31 mouse cellular contexts compared by ENCODE assay signal in genomic region chr13:115079996-115080585, GRCm38 (mm10). TPM values are rescaled to one million over a fixed set of nuclear protein-coding genes. Genes with fewer than 3 reads are reported as not detected.
A peak's percentile ranks its signal among the peaks of the same experiment; 100 is the strongest.
DNase-seq lines count a peak whose midpoint lies in the region; ATAC-seq lines count a peak whose summit lies in the region.
"Had no signal": no experiment of that assay in that cellular context is flagged by ENCODE, and none has a peak within 500 bp of the region (broad histone marks: within the 10 kb centered on the region; RNA-seq: fewer than 3 reads in every experiment).

No protein-coding gene starts in this region.

- no peak overlapping the region for H3K27ac ChIP-seq in kidney, embryonic 16.5 days (ENCODE audit: low read length)
- no peak overlapping the region for H3K27ac ChIP-seq in midbrain, embryonic 11.5 days (ENCODE audit: low read depth, low read length)
- H3K27ac ChIP-seq in midbrain, embryonic 16.5 days (ENCODE audit: low read length), result no peak overlapping the region
- H3K27ac ChIP-seq: embryonic facial prominence, embryonic 10.5 days; embryonic facial prominence, embryonic 15.5 days; heart, adult 2 months; heart, embryonic 13.5 days; hindbrain, embryonic 14.5 days; limb, embryonic 12.5 days; liver, embryonic 12.5 days; midbrain, embryonic 13.5 days; stomach, embryonic 15.5 days had no signal

- H3K4me1 ChIP-seq in kidney, embryonic 16.5 days (ENCODE audit: insufficient read depth, low read length), result peaks cover 10% of the 10 kb centered on the region; the same call in 1 of the 2 replicates
- no peaks in the 10 kb centered on the region for H3K4me1 ChIP-seq in midbrain, embryonic 11.5 days (ENCODE audit: control insufficient read depth, insufficient read depth, low read length)
- no peaks in the 10 kb centered on the region for H3K4me1 ChIP-seq in midbrain, embryonic 16.5 days (ENCODE audit: control insufficient read depth, insufficient read depth, low read length)
- H3K4me1 ChIP-seq: embryonic facial prominence, embryonic 10.5 days; embryonic facial prominence, embryonic 15.5 days; limb, embryonic 12.5 days; liver, embryonic 12.5 days; midbrain, embryonic 13.5 days had no signal

- WGBS in kidney, embryonic 16.5 days, result 86% methylated on average over 3 of the region's 3 CpGs
- WGBS in midbrain, embryonic 11.5 days, result 93% methylated on average over 3 of the region's 3 CpGs
- 98% methylated on average over 3 of the region's 3 CpGs for WGBS in midbrain, embryonic 16.5 days

- no peak overlapping the region for H3K9ac ChIP-seq in kidney, embryonic 16.5 days (replicated peaks; ENCODE audit: low read length)
- H3K9ac ChIP-seq in midbrain, embryonic 11.5 days (ENCODE audit: low read length), result no peak overlapping the region
- H3K9ac ChIP-seq in midbrain, embryonic 16.5 days (ENCODE audit: low read depth, low read length), result no peak overlapping the region
- H3K9ac ChIP-seq: embryonic facial prominence, embryonic 15.5 days; heart, embryonic 13.5 days; hindbrain, embryonic 14.5 days; limb, embryonic 12.5 days; liver, embryonic 12.5 days; liver, postnatal 0 days; midbrain, embryonic 13.5 days; stomach, embryonic 15.5 days had no signal

- H3K9me3 ChIP-seq in kidney, embryonic 16.5 days (ENCODE audit: low read length), result no peaks in the 10 kb centered on the region
- no peaks in the 10 kb centered on the region for H3K9me3 ChIP-seq in midbrain, embryonic 11.5 days (ENCODE audit: control insufficient read depth, low read length)
- no peaks in the 10 kb centered on the region for H3K9me3 ChIP-seq in midbrain, embryonic 16.5 days (replicated peaks; ENCODE audit: control insufficient read depth, low read length, poor library complexity, severe bottlenecking)
- H3K9me3 ChIP-seq: embryonic facial prominence, embryonic 10.5 days; embryonic facial prominence, embryonic 15.5 days; G1E; heart, embryonic 13.5 days; limb, embryonic 12.5 days; liver, embryonic 12.5 days; megakaryocyte, embryonic 14.5 days; midbrain, embryonic 13.5 days; stomach, embryonic 15.5 days had no signal

- no peaks in the 10 kb centered on the region for H3K36me3 ChIP-seq in kidney, embryonic 16.5 days (ENCODE audit: insufficient read depth, low read length)
- no peaks in the 10 kb centered on the region for H3K36me3 ChIP-seq in midbrain, embryonic 11.5 days (ENCODE audit: control insufficient read depth, insufficient read depth, low read length)
- H3K36me3 ChIP-seq in midbrain, embryonic 16.5 days (ENCODE audit: control insufficient read depth, insufficient read depth, low read length), result no peaks in the 10 kb centered on the region
- H3K36me3 ChIP-seq: embryonic facial prominence, embryonic 10.5 days; embryonic facial prominence, embryonic 15.5 days; G1E; limb, embryonic 12.5 days; stomach, embryonic 15.5 days had no signal

- H3K27me3 ChIP-seq in kidney, embryonic 16.5 days (ENCODE audit: insufficient read depth, low read length), result no peaks in the 10 kb centered on the region
- H3K27me3 ChIP-seq in midbrain, embryonic 11.5 days (ENCODE audit: control insufficient read depth, insufficient read depth, low read length), result no peaks in the 10 kb centered on the region
- no peaks in the 10 kb centered on the region for H3K27me3 ChIP-seq in midbrain, embryonic 16.5 days (ENCODE audit: control insufficient read depth, insufficient read depth, low read depth, low read length)
- H3K27me3 ChIP-seq: embryonic facial prominence, embryonic 15.5 days; heart, embryonic 13.5 days; limb, embryonic 12.5 days; liver, embryonic 12.5 days; megakaryocyte, embryonic 14.5 days; midbrain, embryonic 13.5 days; stomach, embryonic 15.5 days had no signal

- no peak overlapping the region for H3K4me3 ChIP-seq in kidney, embryonic 16.5 days (ENCODE audit: low read length)
- no peak overlapping the region for H3K4me3 ChIP-seq in midbrain, embryonic 11.5 days (ENCODE audit: low read depth, low read length)
- H3K4me3 ChIP-seq in midbrain, embryonic 16.5 days (ENCODE audit: low read depth, low read length), result no peak overlapping the region
- H3K4me3 ChIP-seq: embryonic facial prominence, embryonic 10.5 days; embryonic facial prominence, embryonic 15.5 days; heart, adult 2 months; heart, embryonic 13.5 days; limb, embryonic 12.5 days; liver, embryonic 12.5 days; megakaryocyte, embryonic 14.5 days; midbrain, embryonic 13.5 days; stomach, embryonic 15.5 days had no signal

- ATAC-seq in kidney, embryonic 16.5 days (ENCODE audit: low FRiP score, low TSS enrichment), result no peak
- ATAC-seq in midbrain, embryonic 11.5 days (ENCODE audit: low FRiP score), result no peak
- ATAC-seq in midbrain, embryonic 16.5 days, result no peak
- ATAC-seq: forebrain, embryonic 14.5 days; liver, embryonic 12.5 days; liver, postnatal 0 days; midbrain, embryonic 13.5 days had no signal

- DNase-seq in heart, adult 11 months, result peak; percentile 55
- DNase-seq in heart, adult 8-10 months (ENCODE audit: low spot score), result no peak
- DNase-seq in kidney, postnatal 4 days, result peak; percentile 32 to 53
- DNase-seq in midbrain, embryonic 11.5 days (ENCODE audit: low spot score, missing footprints), result peak; percentile 33
- peak; percentile 82 for DNase-seq in fibroblast of lung, adult 2 months (ENCODE audit: low read depth)
- no peak for DNase-seq in thymus, postnatal 36 days
- DNase-seq: adrenal gland, adult 2 months; adrenal gland, postnatal 36 days; cerebellum, adult 2 months; cerebellum, postnatal 25 days; gastrocnemius, postnatal 25 days; heart, adult 2 months; heart, postnatal 10 days; kidney, adult 11 months; layer of hippocampus, adult 9-11 months; liver, postnatal 0 days; lung, postnatal 4 days had no signal

- no peak overlapping the region for H3K4me2 ChIP-seq in kidney, embryonic 16.5 days (replicated peaks; ENCODE audit: low read depth, low read length)
- H3K4me2 ChIP-seq in midbrain, embryonic 11.5 days, result no peak overlapping the region
- H3K4me2 ChIP-seq in midbrain, embryonic 16.5 days (ENCODE audit: low read length), result no peak overlapping the region
- H3K4me2 ChIP-seq: embryonic facial prominence, embryonic 15.5 days; heart, embryonic 13.5 days; hindbrain, embryonic 14.5 days; limb, embryonic 12.5 days; liver, embryonic 12.5 days; midbrain, embryonic 13.5 days; stomach, embryonic 15.5 days had no signal

RNA-seq across cellular contexts. Expression of gene Pelo, which starts 9.9 kb away (rescaled TPM):
- 10 to 100 TPM; 14.1 to 19.2 (median 17.9) TPM for total RNA-seq in heart, adult 8-10 months (2022)
- 5.8 and 7.5 TPM in 2 replicates for polyA plus RNA-seq in kidney, embryonic 16.5 days (2015; fragmentation: Nextera tagmentation; extraction: Ambion mirVana)
- 6.7 and 7.4 TPM in 2 replicates for polyA plus RNA-seq in midbrain, embryonic 11.5 days (2014; fragmentation: Nextera tagmentation; extraction: Ambion mirVana)
- 4.6 and 5.2 TPM in 2 replicates for polyA plus RNA-seq in midbrain, embryonic 16.5 days (2015; fragmentation: Nextera tagmentation; extraction: Ambion mirVana)

RNA-seq across cellular contexts. Expression of gene Gm49395, which starts 21.6 kb away (rescaled TPM):
- 10 to 100 TPM in 1 of 4 experiments, 1 to 10 TPM in 3; 7.6 to 12.9 (median 9.2) TPM for total RNA-seq in heart, adult 8-10 months (2022)
- 6.7 and 8.8 TPM in 2 replicates for polyA plus RNA-seq in kidney, embryonic 16.5 days (2015; fragmentation: Nextera tagmentation; extraction: Ambion mirVana)
- polyA plus RNA-seq in midbrain, embryonic 11.5 days (2014; fragmentation: Nextera tagmentation; extraction: Ambion mirVana), result 3.2 and 3.6 TPM in 2 replicates
- polyA plus RNA-seq in midbrain, embryonic 16.5 days (2015; fragmentation: Nextera tagmentation; extraction: Ambion mirVana), result 1.8 and 2.9 TPM in 2 replicates
- total RNA-seq: G1E; monocyte, adult 5-6 weeks had no signal

RNA-seq across cellular contexts. Expression of gene Itga1, which starts 21.7 kb away (rescaled TPM):
- total RNA-seq in heart, adult 8-10 months (2022), result 10 to 100 TPM; 24.4 to 34.2 (median 33.7) TPM
- polyA plus RNA-seq in kidney, embryonic 16.5 days (2015; fragmentation: Nextera tagmentation; extraction: Ambion mirVana), result 32.2 and 32.5 TPM in 2 replicates
- polyA plus RNA-seq in midbrain, embryonic 11.5 days (2014; fragmentation: Nextera tagmentation; extraction: Ambion mirVana), result 5.4 and 6.3 TPM in 2 replicates
- 6.1 and 6.9 TPM in 2 replicates for polyA plus RNA-seq in midbrain, embryonic 16.5 days (2015; fragmentation: Nextera tagmentation; extraction: Ambion mirVana)
- polyA plus RNA-seq: G1E had no signal

Comparison
In these comparisons a context has a peak if more than half of its experiments do, and no peak if none do; other contexts are left out.
1. DNase-seq: peak in heart, adult 11 months (single experiment), kidney, postnatal 4 days (2 of 2), midbrain, embryonic 11.5 days (single experiment) and fibroblast of lung, adult 2 months (single experiment); none in heart, adult 8-10 months (single experiment) and thymus, postnatal 36 days (0 of 2).